Mouse (Mus musculus) spleen, adult 18-20 months (tissue): ENCODE data around the gene Zmynd8.
"Not testable (repeated sequence)": the region's sequence is repeated elsewhere in the genome, so short reads cannot be mapped to it uniquely, and the experiment has no call there.

Experiments used
- DNase-seq, 2 experiments: peaks; one replicate each; pipeline ENCODE4 v3.0.0; 2022; ENCODE audit warnings: mixed read lengths in 2 of 2

Zmynd8 gene

DNA sequence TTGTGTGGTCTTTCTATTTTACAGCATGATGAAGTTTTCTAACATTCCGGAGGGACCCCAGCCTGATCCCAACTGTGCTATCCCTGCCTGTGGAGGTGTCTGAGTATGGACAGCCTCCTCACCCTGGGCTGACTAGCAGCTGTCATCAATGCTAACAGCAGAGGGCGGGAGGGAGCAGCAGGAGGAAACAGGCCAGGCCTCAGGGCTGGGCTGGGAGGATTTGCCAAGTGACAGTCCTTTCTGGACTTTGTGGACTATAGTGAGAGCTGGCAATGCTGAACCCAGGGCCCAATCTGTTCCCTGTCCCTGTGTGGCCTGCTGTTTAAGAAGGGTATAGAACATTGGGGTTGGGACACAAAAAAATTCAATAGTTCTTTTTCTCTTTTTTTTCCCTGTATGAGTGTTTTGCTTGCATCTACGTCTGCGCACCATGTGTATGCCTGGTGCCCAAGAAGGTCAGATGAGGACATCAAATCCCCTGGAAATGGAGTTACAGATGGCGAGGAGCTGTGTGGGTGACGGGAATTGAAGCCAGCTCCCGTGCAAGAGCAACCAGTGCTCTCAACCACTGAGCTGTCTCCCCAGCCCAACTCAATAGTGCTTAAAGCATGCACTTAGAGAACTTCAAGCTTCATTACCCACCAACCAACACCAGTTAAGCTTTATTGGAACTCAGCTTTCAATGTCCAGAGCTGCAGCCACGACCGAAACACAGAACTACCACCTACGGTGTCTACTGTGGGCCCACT is 72.7 kb downstream of the Zmynd8 start:
- DNase-seq: peak in 1 of 2 experiments; percentile 53

DNA sequence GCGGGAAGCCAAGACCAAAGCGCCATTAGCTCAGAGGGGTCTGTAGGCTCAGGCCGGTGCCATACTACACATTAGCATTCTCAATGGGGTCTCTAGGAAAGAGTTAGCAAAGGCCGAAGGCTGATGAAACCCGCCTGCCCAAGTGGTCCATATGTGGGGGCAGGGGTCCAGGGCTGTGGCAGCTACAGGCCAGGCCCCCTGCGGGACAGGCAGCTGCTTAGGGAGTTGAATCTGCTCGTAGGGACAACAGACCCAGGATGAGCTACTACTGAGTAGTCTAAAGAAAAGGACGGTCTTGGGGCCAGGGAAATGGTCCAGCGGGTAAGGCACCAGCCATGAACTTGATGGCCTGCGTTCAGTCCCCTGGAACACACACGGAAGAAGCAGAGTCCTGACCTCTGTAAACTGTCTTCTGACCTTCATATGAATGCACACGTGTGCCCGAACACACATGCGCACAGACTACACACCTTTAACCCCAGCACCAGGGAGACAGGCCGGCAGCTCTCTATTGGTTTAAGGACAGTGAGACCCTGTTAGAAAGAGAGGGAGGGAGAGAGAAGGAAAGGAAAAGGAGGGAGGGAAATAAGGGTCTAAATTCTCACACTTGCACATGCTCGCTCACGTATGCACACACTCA is 73.4 kb downstream of the Zmynd8 start:
- DNase-seq: no peak

DNA sequence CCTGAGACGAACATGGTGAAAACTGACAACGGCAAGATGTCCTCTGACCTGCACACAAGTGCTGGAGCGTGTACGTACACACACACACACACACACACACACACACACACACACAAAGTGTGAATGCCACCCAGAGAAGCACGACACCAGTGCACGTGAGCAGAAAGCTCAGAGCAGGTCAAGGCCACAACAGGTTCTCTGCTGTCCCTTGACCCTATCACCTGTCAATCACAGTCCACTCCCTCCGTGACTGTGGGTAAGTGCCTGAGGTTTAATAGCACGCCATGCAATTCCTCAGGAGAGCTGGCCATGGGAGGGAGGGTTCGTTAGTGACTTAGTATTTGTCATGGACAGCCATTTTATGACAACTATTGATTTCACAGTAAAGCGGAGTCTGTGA is 74.0 kb downstream of the Zmynd8 start:
- no peak for DNase-seq

DNA sequence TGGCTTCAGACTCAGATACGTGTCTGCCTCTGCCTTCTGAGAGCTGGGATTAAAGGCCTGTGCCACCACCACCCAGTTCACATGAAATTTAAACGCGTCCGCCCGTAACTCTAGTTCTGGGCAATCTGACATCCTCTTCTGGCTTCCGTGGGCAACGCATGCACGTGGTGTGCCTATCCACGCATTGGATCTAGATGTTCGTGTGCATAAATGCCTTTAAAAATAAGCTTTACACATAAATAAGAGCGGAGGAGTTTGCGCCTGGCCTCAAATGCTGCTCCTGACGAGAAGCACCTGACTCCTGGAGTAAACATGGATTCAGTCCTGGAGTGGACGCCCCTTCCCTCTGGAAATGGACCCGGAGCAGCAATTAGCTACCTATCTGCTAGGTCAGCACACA is 76.3 kb downstream of the Zmynd8 start:
- DNase-seq: no peak

DNA sequence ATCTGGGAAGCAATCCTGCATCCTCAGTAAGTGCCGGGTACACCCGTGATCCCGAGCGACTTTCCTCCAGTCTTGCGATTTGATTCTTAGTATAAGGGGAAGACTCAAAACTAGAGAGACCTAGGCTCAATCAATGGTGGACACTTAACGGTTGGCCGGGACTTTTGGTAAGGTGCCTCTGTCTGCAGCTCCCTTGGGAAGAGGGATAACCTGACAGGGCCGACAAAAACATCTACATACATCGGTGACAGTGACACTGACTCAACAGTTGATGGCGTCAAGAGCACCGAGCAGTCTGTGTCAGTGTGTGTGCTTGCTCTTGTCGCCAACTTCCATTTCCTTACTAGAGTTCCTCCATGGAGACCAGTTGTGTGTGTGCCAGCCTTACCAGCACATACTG is 77.1 kb downstream of the Zmynd8 start:
- DNase-seq: no peak

DNA sequence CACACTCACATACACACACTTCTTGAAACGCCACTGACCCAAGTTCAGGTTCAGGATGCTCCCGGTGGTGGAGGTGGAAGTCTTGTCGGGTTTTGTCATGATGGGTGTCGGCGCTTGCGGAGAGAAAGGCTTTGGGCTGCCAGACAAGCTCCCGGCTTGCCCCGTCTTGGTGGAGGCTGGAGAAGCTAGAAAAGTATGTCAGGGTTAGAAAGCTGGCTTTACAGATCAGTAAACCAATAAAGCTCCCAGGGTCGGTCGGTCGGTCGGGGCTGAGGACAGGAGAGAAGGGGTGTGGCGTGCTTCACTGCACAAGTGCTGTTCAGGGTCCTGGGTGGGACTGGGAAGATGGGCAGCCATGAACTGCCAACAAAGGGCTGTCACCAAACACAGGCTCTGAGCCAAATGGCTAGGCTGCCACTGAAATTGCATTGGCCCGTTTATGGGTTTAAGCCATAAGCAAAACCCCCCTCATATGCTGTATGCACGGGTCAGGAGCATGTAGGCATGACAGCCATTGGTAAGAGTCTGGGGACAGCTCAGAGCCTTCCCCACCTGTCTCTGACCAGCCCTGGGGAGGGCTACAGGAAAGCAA is 78.2 kb downstream of the Zmynd8 start:
- no peak for DNase-seq

DNA sequence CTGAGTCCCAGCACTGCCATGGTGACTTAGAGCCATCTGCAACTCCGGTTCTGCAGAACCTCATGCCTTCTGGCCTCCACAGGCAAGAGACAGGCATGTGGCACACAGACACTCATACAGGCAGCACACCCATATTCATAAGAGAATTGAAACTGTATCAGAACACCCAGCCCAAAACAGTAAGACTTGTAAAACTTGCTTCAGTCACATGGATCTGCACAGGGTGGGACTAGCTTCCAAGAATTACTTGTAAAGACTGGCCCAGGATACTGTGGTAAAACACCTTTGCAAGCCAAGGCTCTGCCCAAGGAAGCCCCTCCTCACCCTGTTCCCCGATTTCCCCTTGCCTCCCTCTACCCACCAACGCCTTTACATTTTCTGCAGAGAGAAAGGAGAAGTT is 78.7 kb downstream of the Zmynd8 start:
- DNase-seq: no peak

DNA sequence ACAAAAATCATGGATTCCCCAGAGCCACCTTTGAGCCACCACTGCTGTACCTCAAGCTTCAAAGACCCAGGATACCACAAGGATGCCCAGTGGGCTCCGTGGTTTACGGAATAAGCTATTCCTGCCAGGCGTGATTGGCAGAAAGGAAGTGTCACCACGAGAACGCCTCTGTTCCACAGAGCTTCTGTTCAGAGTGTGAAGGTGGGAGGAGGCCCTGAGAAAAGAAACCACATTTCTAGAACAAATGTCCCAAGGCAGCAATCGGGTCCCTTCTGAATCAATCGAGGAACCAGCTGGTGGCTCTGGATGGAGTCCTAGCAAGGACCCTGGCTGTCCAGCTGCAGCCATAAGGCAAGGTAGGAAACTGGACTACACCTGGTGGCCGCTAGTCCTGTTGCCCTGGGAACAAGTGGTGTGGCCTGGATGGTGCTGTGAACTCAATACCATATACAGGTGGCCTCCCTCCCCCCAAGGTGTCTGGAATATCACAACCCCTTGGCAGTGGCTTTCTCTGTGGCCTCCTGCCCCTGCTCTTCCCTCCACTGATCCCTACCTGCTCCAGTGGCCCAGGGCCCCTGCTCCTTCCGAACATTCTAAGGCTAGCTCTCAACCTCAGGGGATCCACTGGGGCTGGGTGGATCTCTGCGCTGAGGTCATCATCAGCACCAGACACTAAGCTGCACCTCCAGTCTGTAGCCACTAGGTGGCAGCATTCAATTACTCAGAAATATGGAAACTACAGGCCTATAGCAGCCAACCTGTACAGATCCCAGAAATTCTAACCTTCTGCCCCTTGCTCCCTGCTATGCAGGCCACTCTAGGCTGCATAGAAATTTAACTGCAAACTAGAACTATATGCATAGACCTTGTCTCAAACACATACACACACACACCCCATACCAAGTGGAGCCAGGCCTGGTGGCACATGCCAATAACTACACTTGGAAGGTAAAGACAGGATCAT is 79.5 kb downstream of the Zmynd8 start:
- DNase-seq: peak in 1 of 2 experiments; percentile 49

DNA sequence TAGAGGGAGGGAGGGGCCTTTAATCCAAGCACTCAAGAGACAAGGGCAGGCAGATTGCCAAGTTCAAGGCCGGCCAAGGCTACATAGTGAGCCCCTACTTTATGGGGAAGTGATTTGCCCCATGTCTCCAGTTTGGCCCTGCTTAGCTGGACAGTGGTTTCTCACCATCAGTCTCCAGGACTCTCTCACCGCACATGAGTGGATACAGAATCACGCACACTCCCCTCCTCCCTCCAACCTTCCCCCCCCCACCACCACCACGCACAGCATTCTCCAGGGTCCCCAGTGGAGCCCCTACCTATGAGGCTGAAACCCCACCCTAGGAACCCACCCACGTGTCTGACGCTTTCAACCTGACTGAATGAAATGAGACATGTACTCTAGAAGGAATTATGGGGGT is 80.2 kb downstream of the Zmynd8 start:
- DNase-seq: no peak

DNA sequence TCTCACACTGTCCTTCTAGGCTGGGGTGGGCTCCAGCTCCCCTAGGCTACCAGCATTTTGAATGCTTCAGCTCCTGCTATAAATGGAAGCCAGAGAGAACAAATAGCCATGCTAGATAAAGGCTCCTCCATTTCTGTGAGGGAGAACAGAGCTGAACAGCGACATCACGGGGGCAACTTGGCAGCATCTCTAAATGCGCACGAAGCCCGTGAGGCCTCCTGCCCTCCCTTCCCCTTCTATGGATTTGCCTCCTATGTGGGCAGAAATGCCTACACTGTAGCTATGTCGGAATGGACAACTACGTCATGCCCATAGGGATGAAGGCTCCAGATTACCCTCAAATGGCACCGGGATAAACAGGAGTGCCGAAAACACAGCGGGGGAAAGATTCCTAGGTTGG is 81.4 kb downstream of the Zmynd8 start:
- DNase-seq: no peak

DNA sequence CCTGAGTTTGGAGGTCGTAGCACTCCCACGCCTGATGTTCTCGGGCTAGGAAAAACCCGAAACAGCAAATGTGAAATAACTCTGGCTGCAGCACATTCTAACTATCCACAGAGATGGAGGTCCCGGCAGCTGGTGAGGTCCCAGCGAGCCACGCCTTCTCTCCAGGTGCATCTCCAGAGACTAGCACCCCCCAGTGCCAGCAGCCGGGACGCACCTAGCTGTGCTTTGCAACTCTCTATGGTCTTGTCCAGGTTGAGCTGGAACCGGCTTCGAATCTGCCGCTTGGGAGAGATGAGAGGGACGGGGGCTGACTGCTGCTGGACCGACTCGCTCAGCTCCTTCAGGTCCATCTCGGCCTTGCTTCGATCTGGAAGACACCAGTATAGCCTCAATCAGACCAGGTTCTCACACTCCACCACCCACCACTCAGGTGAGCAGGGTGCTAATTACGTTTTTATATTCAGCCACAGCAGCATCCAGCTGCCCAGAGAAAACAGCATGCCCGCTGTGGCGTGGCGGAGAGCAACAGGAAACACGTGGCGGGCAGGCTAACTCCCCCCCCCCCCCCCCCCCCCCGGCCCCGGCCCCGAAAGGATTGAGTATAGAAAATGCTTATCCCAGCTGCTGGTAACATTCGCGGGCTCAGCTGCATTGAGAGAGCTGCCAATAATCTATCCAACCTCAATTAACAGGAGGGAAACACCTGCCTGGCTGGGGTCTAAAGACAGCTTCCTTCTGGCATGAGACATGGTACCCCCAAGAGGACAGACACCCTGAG is 83.5 kb downstream of the Zmynd8 start:
- DNase-seq: no peak

DNA sequence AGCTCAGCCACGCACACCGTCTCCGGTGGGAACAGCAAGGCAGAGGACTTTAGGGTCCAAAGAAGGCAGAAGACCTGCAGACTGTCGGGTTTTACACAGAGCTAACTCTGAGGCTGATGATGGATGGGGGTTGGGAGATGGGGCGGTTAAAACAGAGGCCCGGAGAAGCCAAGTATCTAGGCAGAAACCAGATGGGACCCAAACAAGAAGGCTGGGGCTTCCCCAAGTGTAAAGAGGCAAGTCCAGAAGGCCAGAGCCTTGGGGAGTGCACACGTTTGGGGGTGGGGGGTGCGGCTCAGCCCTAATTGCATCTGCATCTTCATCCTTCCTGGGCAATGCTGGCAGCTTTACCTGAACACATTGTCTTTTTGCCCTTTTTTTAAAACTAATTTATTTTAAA is 85.9 kb downstream of the Zmynd8 start:
- DNase-seq: no peak

DNA sequence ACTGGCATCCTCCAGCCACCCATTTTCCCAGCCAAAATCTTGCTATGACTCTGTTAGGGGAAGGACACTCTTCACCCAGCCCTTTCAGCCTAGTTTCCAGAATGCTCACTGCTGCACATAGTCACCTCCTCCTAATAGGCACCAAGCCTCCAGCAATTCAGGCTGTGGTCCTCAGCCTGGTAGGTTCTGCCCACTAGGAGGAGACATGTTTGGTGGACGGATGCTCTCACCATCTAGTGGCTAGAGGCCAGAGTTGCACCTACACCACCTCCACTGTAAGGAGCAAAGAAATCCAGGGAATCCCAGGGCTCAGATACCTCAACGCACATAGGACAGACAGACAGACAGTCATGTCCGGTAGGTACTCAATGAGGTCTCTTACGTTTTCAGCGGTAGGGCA is 87.3 kb downstream of the Zmynd8 start:
- peak; percentile 25 to 50 for DNase-seq

DNA sequence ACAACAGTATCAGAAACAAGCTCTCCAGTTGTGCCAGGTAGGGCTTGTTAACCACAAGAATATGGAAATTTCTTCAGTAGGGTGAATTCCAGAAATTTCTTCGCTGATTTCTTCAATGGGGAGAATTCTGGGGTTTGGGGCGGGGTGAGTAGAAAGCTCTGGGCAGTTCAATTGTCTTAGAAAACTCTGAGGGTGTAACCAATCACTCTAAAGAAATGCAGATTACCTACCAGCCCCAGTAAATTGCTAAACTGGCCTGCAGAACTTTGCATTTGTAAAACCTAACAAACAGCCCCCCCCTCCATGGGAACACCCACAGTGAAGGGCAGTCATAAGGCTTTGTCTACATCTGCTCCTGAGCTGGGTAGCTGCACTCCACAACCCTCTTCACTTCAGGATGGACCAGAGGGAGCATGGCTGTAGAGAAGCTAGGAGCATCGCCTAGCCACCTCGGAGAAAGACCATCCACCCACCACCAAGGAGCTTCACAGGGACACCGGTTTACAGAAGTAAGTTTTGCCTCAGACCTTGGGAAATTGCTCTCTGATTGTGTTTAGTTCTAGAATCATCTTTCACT is 88.8 kb downstream of the Zmynd8 start:
- no peak for DNase-seq

DNA sequence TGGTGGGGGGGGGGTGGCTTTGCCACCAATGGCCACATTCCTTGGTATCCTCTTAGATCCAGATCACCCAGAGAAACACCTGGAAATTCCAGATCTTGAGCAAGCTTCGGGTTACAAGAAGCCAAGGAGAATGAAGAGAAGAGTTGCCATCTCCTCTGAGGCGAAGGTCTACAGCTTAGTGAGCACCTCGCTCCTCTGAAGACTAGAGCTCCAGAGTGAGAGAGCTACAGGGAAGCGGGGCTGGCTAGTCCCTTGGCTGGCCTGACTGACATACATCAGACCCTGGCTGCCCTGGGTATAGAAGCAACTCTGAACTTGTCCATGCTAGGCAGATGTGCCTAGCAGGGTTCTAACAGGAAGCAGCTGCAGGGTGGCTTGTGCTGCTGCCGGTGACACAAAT is 89.7 kb downstream of the Zmynd8 start:
- no peak for DNase-seq

DNA sequence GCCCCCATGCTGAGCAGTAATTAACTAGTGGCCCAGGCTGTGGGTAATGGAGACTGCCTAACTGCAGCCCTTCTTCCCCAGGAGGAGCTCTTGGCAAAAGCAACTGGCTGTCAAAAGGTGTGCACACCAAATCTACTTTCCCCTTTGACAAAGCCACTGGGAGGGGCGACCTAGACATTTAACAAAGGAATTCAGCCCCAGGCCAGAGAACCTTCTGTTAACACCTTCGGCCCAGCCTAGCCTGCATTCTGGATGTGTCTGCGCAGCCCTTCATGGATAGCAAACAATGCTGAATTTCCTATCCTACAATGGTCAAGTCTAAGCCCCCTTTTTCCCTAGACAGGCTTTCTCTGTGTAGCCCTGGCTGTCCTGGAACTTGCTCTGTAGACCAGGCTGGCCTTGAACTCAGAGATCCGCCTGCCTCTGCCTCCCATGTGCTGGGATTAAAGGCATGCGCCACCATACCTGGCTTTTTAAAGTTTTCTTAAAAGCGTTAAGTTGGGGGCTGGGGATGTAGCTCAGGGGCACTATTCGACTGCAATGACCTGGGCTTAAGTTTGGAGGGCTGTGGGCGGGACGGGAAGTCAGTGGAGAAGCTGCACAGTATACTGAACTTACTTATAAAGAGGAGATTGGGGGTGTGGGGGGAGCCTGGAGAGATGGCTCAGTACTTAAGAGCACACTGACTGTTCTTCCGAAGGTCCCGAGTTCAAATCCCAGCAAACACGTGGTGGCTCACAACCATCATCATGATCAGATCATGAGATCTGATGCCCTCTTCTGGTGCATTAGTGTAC is 90.4 kb downstream of the Zmynd8 start:
- DNase-seq: no peak

DNA sequence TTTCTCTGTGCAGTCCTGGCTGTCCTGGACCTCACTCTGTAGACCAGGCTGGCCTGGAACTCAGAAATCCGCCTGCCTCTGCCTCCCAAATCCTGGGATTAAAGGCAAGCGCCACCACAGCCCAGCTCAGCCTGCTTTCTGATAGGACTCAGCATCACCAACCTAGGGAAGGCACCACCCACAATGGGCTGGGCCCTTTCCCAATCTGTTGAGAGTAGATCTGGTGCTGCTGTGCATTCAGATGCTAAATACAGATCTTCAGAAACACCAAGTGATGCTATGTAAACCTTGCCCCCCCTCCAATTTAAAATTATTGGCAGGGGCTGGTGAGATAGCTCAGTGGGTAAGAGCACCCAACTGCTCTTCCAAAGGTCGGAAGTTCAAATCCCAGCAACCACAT is 98.6 kb downstream of the Zmynd8 start:
- DNase-seq: not testable (repeated sequence)

DNA sequence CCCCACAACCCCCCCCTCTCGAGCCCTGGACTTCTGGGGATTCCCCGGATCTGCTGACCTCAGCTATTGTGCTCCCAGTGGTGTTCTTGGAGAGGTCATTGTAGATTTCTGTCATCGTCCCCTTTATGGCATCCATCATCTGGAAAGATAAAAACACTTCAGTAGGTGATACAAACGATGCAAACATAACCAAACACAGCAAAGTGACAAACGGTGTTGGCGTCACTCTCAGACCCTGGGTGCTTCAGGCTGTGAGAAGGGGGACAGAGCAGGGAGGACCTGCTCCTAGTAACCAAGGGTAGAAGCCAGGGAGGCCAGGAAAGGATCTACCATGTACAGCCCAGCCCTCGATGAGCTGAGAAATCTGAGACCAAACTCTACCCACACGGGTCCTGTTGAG is 100.9 kb downstream of the Zmynd8 start:
- no peak for DNase-seq

DNA sequence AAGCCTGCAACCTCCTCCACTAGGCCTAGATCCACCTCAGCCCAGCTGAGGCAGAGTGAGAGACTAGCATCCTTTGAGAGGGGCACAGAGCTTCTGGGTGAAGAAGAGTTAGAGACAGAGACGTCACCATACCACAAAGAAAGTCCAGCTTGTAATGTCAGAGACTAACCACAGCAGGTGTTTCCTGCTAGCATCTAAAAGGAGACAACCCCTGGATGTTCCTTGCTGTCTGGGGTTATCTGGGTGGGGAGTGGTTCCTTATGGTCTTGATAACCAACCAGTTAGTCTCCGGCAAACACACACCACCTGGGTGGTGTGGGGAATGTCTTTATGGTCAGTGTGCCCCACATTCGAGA is 105.6 kb downstream of the Zmynd8 start:
- no peak for DNase-seq

DNA sequence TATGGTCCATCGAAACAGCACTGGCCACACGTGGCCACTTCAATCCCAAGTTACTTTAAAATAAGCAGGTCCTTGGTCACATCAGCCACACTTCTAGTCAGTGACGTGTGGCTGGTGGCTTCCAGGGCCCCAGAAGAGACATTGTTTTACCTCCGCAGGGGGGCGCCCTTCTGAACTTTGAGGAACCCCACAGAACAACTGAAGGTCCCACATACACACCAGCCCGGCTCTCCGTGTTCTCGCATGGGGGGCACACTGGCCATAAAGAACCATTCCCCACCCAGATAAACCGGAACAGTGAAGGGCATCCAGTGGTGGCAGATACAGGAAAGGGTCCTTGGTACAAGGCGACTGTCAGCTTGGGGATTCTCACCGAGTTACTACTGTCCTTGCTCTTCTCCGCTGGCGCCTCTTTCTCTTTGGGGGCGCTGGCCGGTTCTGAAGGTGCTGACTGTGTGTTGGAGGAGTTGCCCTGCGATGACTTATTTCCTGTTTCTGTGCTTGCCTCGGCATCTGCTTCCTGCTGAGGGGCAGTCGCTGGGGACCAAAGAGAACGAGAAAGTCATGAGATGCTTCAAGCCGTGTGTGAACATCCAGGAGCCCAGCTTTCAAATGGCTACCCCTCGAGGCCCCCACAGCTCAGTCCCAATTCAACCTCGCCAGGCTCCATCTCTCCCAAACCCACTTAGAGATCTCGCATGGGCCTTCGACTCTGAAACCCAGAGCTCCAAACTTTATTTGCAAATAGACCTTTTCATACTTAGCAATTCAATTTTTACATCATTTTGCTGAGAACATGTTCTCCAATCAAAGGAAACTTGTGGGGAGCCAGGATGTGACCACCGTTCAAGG is 106.2 kb downstream of the Zmynd8 start:
- DNase-seq: peak; percentile 22 to 29
